Mouse (Mus musculus): ENCODE measurements around the gene Phactr1.

Gene Phactr1

DNA sequence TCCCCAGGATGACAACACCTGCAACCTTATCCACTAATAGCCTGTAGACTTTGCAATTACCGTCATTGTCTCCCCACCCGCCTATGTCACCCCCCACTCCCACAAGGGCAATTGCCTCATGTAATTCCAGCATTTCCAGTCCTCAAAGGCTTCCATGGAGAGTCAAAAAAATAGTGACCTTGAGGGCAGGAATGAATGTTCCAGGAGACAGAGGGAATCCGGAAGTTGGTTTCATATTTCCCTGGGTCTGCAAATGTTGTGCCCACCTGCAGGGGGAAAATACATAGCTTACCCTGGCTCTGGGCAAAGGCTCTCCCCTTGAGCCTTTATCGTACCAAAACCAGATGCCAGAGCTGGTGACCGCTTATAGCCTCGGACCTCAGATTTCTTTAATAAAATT is 449.7 kb downstream of the Phactr1 start:
- DNase-seq (ENCODE audit: low read depth) = no peak

GRCm38 (mm10) chr13:43131741-43132191 is 451.3 kb downstream of the Phactr1 start:
- peak; percentile 26 for DNase-seq (ENCODE audit: low read depth)

- no peak for DNase-seq (ENCODE audit: low read depth)
These were observed 452.4 kb downstream of the Phactr1 start for GRCm38 (mm10) chr13:43132859-43133258.

GRCm38 (mm10) chr13:43133400-43133799 is 453.0 kb downstream of the Phactr1 start:
- DNase-seq (ENCODE audit: low read depth) = no peak

DNA sequence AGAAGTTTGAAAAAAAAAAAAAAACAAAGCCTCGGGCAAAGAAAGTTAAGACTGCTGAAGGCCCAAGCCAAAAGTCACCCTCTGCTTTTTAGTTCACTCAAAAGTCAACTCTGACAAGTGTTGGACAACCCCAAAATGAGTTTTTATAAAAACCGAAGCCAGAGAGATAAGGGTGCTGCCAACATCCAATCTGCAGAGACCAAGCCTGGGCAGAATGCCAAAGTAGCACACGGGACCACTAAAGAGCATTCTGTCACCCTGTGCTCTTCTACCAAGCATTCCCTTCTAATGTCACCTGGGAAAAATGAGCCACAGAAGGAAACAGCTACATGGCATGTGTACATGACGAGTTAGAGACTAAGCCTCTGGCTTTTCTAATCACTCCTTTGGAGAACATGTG is 454.0 kb downstream of the Phactr1 start:
- DNase-seq (ENCODE audit: low read depth) = no peak

- no peak for DNase-seq (ENCODE audit: low read depth)
These were observed 464.4 kb downstream of the Phactr1 start for GRCm38 (mm10) chr13:43144720-43145418.

- DNase-seq (ENCODE audit: low read depth) = no peak
These were observed 466.3 kb downstream of the Phactr1 start for GRCm38 (mm10) chr13:43146515-43147258.

- no peak for DNase-seq (ENCODE audit: low read depth)
These were observed 468.3 kb downstream of the Phactr1 start for GRCm38 (mm10) chr13:43148692-43149091.

DNA sequence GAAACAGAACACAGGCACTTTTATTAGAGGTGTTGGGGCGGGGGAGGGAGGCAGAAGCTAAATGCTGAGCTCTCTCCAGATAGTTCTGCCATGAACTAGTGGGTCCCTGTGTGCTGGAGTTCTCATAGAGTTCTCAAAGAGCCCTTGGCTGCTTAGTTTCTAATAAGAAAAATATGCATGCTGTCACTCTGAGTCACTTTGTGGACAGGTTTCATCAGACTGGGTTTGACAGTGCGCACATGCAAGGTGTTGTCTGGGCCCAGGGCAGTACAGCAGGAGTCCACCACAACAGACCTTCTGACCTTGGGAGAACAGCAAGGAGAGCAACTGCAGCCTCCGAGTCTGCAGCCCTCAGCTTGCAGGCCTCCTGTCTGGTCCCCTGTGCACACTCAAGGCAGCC is 469.2 kb downstream of the Phactr1 start:
- DNase-seq (ENCODE audit: low read depth) = no peak

- DNase-seq (ENCODE audit: low read depth) = no peak
These were observed 471.6 kb downstream of the Phactr1 start for GRCm38 (mm10) chr13:43152005-43152520.

DNA sequence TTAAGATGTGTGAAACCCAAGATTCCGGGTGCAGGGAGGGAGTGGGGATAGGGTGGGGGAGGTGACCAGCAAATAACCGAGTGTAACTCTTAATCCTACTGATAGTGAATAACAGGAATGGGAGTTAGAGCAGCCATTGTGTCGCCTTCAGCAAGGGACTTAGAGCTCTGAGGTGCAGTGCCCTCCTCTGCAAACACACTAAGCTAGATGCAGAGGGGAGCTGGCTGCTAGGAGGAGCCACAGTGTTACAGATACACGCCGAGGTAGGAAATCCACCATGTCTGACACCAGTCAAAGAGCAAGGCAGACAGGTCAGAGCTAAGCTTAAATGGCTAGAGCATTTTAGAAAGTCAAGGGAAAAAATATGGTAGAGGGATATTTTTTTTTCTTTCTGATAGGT is 476.9 kb downstream of the Phactr1 start:
- DNase-seq (ENCODE audit: low read depth) = no peak

GRCm38 (mm10) chr13:43158281-43158680 is 477.9 kb downstream of the Phactr1 start:
- DNase-seq (ENCODE audit: low read depth) = no peak

- no peak for DNase-seq (ENCODE audit: low read depth)
These were observed 479.0 kb downstream of the Phactr1 start for GRCm38 (mm10) chr13:43159429-43159828.

- no peak for DNase-seq (ENCODE audit: low read depth)
These were observed 487.3 kb downstream of the Phactr1 start for GRCm38 (mm10) chr13:43167721-43168120.

DNA sequence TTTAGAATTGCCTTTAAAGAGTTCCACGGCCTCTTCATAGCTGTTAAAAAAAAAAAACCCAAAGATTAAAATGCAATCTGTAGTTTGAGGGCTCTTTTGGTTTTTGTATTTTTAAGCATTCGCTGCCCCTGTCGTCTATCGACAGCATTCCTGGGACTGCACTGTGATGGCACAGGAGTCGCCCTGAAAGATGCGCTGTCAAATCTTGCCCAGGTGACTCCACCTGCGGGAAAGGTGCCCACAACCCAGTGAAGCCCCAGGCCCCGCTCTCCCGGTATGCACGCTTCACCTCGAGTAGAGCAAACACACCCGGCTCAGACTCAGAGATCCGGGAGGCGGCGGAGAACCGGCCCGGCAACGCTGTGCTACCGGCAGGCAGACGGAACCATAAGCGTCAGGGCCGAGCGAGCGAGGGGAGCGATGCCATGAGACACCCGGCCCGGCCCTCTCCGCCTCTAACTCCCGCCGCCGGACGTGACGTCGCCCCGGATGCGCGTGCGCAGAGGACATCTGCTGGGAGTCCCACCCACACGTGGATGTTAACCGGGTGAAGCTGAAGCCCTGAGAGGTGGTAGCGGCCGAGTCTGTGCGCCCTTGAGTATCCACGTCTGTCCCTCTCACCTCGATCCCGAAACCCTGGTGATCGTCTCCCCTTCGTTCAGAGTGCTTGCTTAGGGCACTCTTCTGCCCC is 490.7 kb downstream of the Phactr1 start, which contains the start of gene Tbc1d7:
Gene Tbc1d7, minus strand, starts transcription at position 482 of the 691 bp plus-strand sequence.
- peak; percentile 77 for DNase-seq (ENCODE audit: low read depth)

- DNase-seq (ENCODE audit: low read depth) = no peak
These were observed 491.8 kb downstream of the Phactr1 start for GRCm38 (mm10) chr13:43172036-43172713.

DNA sequence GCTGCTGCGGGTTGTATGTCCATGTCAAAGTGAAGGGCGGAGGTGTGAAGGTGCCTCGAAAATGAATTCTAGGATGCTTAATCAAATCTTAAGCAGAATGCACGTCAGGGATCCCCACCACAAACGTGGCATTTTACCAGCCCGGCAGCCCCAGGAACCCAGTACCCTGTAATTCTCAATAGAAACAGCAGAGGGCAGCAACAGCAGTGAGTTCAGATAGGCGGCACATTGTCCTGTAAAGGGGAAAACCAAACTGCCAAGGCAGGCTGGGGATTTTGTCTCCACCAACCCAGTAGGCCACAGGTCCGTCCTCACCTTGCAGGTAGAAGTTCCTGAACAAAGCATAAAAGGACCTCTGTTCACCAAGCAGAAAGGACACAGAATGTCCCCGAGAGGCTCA is 492.8 kb downstream of the Phactr1 start:
- peak; percentile 35 for DNase-seq (ENCODE audit: low read depth)

- no peak for DNase-seq (ENCODE audit: low read depth)
These were observed 496.3 kb downstream of the Phactr1 start for GRCm38 (mm10) chr13:43176676-43177075.

DNA sequence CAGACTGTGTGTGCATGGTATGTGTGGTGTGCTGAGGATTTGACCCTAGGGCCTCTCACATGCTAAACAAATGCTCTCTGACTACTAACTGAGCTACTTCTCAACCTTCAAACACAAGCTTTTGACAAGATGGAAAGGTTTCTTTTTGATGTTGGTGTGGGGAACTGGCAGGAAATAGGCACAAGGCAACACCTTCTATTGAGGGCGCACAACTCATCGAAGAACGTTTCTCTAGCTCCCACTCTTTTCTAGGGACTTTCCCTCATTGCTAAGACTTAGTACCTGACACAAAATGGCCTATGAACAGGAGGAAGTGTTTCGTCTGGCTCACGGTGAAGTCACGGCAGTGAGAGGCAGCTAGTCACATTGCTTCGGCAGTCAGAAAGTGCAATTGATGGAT is 496.9 kb downstream of the Phactr1 start:
- DNase-seq (ENCODE audit: low read depth) = no peak

GRCm38 (mm10) chr13:43181104-43181503 is 500.7 kb downstream of the Phactr1 start:
- DNase-seq (ENCODE audit: low read depth) = no peak

- peak; percentile 52 for DNase-seq (ENCODE audit: low read depth)
These were observed 502.2 kb downstream of the Phactr1 start for GRCm38 (mm10) chr13:43182465-43183201.

Measured in fibroblast of lung, adult 2 months (primary cell).